Mouse (Mus musculus) ovary, postnatal 14 days (tissue): ENCODE results near the gene Ifitm3.
"Not testable (repeated sequence)": the region's sequence is repeated elsewhere in the genome, so short reads cannot be mapped to it uniquely, and the experiment has no call there.

Source experiments
- DNase-seq: peaks from one replicate; pipeline ENCODE4 v3.0.0; 2022; ENCODE audit warnings: low spot score

Gene Ifitm3

DNA sequence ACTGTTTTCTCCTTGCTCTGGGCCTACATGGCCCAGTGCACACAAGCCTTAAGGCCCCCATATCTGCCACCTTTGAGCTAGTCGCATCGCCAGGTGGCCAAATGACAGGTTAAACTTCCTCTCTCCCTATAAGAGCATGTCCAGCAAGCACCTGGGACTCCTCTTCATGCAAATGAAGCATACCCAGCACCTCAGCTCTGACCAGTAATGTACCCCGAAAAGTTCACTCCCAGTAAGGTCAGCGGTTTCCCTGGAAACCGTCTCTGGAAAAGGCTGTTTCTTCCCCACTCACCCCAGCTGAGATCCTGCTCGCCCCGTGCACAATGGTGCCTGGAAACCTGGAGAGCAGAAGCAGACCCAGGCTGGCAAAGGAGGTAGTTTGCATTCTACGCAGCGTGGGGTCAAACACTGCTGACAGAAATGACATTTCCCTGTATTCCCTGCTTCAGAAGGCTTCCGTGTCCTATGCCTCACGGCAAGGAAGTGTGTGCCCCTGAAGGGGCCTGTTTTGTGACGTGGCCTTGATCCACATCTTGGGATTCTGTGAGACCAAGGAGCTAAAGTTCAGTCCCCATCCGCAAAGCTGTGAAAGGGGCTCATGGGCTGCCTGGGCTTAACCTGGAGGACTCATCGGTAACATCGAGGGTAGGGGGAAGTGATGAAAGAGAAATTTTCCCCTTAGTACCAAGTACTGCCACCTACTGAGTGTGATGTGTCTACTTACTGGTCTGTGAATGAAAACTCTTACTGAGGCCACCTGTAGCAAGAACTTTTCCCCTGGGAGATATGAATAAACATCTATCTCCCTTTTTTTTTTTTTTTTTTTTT is 9.5 kb downstream of the Ifitm3 start:
- no peak for DNase-seq

DNA sequence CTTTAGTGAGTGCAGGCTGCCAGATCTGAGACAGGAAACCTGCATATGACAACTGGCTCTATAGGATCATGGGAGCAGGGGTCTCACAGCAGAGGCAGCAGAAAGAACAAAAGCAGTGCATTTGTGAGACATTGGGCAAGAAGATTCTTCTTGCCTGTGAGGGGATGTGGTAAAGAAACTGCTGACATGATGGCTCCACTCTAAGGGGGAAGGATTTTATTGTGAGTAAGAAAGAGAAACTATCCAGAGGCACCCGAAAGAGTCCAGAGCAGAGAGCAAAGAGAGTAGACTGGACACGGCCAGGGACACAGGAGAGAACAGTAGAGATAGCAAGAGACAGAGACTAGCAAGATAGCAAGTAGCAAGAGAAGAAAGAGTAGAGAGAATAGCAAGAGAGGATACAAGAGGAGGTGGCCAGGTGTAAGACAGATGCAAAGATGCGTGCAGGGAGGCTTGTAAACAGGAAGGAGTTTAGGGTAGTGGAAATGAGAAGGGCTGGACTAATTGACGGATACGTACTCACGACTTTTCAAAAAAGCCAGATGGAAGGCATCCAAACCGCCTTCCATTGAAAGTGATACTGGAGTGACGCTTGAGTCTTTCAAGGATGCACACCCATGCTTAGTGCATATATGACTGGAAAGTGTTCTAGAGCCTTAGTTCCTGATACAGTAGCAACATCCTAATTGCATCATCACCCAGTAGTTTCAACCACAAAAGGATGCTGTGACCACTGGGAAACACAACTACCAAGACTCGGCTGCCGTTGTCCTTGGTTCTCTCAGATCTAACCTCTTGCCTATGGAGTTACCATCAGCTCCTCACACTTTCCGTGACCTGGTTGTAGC is 11.5 kb downstream of the Ifitm3 start:
- no peak for DNase-seq

DNA sequence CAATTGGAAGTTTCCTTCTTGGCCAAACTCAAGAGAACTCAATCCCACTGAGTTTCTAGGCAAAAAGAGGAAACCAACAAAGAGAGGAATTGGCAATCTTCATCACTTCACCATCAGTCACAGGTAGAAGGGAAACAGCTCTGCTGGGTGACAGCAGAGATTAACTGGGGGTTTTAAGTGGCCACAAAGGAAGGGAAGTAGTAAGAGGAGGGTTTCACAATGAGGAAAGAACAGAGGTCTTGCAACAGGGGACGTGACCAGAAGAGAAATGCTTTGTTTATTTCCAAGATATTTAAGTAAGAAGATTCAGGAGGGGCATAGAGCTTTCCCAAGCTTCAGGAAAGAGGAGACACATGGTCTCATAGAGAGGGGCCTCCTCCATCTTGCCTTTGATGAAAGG is 12.8 kb downstream of the Ifitm3 start:
- DNase-seq = no peak

DNA sequence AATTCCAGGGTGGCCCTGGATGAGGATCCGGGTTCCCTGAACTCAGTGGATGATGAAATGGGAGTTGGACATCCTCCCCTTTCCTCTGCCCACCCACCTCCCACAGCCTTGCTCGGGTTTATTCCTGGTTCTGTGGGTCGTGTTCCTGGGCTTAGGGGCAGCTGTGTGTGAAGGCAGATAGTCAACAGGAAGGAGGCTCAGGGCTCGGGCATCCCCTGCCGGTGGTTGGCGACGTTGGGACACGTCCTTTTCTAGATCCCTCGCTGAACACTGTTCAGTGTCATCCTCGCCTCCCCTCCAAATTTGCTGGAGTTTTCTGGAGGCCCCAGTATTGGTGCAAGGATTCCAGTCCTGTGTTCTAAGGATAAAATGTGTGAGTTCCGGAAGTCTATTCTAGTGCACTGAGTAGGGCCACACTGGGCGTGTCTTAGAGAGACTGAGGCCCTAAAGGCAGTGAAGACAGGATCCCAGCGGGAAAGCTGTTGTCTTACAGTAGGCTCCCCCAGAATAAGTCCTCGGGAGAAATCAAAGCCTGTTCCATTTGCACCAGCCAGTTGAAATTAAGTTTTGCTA is 19.4 kb downstream of the Ifitm3 start:
- DNase-seq = no peak

DNA sequence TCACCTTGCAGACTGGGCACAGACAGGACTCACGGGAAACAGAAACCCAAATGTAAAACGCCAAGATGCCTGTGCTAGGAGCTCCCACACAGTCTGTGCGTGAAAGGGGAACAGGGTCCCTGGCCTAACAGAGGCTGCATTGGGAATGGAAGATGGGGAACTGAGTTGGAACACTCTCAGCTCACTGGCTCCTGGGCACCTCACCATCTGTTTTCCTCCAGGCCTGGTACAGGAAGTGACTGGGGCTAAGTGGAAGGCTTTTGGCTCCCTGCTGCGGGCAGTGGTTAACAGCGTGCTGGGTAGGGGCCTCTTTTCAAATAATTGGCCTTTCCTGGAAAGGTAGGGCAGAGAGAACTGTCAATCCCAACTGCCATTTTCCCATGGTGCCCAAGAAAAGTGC is 19.9 kb downstream of the Ifitm3 start:
- DNase-seq = no peak

DNA sequence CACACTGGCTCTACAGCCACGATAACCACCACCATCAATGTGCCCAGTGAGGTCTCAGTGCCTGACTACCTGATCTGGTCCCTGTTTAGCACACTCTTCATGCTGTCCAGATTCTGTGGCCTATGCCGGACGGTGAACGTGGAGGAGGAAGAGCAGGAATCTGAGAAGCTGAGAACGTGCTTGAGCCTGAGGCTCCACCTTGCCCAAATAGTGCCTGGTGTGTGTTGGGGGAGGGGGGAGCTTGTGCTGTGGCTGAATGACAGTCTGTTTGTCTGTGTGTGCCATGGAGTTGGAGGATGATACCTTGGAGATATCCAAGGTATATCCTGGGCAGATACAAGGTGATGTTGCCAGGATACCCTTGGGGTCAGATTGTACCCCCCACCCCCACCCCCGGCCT is 20.4 kb downstream of the Ifitm3 start:
- DNase-seq = no peak

DNA sequence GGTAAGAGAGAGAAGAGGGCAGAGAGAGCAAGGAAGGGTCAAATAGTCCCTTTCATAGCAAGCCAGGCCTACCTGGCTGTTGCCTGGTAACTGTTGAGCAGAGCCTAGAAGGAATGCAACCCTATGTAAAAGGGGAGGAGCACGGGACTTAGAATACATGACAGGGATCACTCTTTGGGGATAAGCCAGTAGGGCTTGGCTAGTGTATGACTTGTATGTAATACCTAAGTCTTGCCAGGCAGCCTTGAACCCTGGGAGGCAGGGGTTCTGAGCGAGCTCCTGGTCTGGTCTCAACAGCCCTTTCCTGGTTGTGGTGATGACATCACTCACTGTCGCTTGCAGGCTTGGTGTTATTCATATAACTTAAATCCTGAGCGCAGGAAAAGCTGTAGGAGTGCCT is 21.5 kb downstream of the Ifitm3 start:
- DNase-seq = no peak

DNA sequence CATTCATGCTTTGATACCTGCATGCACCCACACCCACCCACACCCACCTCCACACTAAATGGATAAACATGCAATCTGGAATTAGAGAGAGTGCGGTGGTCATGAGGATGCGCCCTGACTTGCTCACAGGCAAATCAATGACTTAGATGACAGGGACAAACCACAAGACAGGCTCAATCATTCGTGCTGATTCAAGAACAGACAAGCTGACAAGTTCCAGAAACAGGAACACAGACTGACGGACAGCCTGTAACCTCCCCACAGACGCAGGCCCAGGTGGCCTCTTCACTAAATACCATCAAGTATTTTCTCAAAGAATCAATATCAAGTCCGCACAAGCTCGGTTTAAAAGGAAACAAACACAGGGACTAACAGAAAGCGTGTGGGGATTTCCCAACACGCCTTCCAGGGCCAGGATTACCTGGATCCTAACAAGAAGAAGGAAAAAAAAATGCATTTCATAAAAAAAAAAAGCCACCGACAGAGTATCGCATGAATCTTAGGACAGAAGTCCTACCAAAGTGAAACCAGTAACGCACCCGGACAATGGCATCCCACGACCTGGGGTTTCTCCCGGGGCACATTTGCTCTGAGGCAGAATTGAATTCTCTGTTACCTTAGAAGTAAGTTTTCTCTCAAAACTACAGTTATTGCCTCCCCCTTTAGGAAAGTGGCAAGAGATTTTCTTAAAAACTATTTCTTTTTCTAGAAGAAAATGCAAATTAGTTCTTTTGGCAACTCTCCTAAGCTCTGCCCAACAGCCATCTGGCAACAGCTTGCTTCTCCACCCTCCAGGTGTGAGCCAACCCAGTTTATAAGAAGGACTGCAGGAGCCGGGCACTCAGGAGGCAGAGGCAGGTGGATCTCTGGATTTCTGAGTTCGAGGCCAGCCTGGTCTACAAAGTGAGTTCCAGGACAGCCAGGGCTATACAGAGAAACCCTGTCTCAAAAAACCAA is 23.1 kb downstream of the Ifitm3 start:
- no peak for DNase-seq

DNA sequence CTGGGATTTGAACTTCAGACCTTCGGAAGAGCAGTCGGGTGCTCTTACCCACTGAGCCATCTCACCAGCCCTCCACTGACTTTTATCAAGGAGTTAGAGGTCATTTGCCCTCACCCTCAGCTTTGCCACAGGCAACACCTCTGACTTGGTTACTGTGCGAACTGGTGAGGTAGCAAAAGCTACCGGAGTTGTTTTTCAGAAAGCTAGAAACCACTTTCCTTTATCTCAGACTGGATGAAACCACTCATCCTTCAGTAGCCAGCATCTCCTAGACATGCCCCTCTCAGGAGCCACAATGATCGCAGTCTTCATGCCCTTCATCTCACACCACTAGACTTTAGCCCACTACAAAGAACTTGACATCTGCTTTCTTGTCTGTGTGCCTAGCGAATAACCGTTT is 27.6 kb downstream of the Ifitm3 start:
- no peak for DNase-seq

DNA sequence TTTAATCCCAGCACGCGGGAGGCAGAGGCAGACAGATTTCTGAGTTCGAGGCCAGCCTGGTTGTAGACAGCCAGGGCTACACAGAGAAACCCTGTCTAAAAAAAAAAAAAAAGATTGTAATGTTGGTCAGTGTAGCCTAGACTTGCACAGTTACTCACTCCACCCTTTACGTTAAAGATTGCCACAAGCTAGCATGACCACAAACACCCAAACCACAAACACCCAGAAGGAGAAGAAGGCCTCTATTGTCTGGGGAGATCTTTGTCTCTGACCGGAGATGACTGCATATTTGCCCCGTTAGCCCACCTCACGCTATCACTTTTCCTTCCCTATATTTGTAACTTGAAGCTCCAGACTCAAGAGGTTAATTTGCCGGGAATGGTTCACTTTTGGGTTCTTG is 28.9 kb downstream of the Ifitm3 start:
- DNase-seq = no peak

DNA sequence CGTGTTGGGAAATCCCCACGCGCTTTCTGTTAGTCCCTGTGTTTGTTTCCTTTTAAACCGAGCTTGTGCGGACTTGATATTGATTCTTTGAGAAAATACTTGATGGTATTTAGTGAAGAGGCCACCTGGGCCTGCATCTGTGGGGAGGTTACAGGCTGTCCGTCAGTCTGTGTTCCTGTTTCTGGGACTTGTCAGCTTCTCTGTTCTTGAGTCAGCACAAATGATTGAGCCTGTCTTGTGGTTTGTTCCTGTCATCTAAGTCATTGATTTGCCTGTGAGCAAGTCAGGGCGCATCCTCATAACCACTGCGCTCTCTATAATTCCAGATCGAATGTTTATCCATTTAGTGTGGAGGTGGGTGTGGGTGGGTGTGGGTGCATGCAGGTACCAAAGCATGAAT is 33.9 kb downstream of the Ifitm3 start:
- not testable (repeated sequence) for DNase-seq

DNA sequence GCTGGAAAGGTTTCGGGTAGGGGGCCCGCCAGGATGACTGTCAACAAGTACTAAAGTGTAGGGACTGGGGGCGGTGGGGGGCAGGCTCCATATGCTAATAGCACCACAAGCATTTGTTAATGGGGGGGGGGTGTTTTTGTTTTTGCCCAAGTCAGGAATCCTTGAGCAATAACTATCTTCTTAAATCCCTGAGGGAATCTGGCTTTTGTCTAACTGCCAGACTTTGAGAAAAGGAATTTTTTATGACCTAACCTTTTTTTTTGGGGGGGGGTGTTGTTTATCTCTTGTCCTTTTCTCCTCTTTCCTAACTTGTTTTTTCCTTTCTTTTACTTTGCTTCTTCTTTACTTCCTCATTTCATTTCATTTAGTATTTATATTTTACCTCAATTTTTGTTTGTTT is 35.1 kb downstream of the Ifitm3 start:
- no peak for DNase-seq

DNA sequence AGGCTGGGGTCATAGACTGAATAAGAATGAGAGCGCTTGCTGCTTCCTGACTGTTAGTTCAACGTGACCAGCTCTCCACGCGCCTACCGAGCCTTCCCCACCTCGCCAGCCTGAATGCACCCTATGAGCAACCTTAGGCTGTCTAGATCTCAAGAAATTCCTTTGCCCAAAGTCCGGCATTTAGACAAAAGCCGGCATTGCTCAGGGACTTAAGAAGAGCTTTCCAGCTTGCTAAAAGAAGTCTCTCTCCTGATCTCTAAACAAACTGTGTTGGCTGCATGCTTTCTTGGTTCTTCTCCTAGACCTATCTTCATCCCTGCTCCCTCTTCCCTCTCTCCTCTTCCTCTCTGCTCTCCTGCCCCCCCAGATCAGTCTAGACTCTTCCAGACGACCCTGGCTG is 35.6 kb downstream of the Ifitm3 start:
- DNase-seq = no peak

DNA sequence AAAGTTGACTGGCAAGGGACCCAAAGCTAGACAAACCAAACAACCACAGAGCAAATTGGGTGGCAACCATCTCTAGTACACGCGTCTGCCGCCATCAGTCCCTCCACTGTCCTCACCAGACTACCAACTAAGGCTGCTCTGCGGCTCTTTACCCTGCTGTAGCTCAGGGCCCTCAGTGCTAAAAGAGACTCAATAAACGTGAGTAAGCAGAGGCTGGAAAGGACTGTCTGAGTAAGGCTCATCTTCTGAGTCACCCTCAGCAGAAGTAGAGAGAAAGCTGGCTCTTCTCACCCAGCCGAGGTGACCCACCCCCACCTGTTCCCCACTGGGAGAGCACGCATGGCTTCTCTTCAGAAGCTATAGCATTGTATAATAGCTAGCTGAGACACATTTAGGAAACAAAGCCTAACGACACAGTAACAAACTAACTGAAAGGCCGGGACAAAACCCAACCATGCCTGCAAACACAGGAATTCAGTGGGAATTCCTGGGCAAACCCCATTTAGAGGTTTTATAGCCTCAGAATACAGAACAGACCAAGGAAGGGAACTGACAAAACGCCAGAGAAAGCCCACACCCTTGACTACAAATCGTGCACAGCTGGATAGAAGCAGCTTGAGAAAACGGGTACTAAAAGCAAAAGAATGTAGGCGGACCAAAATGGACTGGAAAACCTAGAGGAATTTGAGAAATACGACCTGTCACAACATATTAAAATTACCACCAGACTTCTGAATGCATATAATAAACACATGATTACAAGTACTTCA is 37.0 kb downstream of the Ifitm3 start:
- DNase-seq = no peak

DNA sequence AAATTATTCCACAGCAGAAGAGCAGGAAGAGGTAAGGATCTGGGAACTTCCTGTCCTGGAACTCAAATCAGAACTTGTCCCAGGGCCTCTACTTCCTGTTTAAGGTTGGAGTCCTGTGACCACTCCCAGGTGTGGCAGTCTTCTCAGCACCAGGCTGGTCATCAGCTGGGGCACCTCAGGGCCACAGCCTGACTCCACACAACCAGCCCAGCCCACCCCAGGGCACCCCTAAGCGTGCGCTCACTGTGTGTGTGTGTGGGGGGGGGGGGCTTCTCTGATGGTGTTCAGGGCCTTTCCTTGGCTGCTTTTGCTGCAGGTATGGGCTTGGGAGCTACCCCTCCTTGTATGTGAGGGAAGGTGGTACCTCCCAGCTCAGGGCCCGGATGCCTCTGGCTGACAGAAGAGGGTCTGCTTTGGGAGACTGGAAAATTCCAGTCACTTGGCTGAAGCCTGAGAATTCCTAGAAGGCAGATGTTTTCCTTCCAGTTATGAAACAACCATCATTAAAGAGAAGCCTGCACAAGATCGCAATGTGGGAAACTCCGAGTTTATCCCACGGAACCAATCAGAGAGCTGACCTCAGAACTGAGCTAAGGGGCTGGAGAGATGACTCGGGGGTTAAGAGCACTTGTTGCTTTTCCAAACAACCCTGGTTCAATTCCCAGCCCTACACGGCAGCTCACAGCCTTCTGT is 38.9 kb downstream of the Ifitm3 start:
- no peak for DNase-seq

DNA sequence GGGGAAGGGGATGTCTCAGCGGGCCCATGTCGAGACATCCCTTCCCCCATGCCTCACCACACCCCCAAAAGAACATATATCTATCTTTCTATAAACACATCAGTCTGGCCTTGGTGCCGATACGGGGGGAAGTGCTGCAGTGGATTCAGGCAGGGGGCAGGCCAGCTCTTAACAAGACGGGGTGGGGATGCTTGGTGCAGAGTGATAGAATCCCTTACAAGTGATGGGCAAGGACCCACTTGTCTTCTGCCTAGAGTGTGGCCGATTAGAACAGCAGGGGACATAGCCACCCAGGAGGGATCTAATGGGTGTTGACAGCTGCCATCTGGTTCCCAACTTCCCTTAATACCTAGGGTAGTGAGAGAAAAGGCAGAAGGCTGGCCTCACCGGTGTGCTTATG is 39.6 kb downstream of the Ifitm3 start:
- DNase-seq = no peak

DNA sequence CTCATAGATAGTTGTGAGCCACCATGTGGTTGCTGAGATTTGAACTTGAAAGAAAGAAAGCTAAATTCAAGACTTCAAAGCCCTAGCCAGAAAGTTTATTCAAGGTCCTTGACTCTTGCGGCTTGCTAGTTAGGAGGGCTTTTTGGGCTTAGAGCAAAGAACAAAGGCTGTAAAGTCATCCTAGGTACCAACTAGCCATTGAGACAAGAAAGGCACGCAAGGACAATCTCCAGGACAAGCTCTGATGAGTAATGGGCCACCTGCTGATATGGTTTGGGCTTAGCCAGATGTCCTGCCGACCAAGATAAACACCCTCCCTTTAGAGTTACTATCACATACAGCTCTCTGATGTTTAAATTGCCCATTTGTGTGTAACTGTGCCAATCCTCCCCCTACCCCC is 41.9 kb downstream of the Ifitm3 start:
- DNase-seq = not testable (repeated sequence)

DNA sequence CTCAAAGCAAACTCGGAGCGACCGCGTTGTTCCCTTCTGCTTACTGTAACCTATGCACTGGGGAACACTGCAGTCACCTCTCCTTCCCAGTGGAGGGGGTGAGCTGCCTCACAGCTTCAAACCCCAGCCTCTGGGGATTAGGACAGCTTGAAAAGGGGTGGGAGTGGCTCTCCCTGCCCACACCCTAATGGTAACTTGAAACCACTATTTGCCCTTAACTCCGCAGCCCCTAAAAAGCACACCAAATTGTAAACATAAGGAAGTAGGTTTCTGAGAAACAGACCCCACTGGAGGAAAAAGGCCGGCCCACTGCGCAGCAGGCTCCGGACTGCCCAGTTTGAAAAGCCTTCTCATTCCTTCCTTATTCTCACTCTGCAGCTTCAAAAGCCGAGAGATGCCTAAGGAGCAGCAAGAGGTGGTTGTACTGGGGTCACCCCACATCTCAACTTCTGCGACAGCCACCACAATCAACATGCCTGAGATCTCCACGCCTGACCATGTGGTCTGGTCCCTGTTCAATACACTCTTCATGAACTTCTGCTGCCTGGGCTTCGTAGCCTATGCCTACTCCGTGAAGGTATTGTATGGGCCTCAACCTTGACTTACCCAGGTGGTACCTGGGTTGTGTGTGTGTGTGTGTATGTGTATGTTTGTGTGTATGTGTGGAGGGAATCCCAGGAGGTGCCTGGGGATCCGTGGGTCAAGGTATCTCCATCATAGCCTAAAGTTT is 42.5 kb downstream of the Ifitm3 start:
- no peak for DNase-seq

DNA sequence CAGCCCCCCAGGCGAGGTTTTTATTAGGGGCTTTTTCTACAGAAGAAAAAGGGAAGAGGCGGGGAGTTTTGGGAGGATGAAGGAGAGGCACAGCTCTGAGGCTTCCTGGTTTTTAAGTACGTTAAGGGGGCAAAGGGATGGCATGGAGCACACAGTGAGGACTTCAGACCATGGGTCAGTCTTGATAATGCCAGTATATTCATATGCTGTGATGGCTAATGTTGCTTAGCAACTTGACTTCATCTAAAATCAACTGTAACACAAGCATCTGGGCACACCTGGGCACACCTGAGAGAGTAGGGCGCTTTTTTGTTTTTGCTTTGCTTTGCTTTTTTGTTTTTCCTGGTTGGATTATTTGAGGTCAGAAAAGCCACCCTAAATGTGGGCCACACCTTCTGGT is 43.6 kb downstream of the Ifitm3 start, which contains the start of gene Ifitm1:
TSS of gene Ifitm1 (plus strand) at position 301 of the 400 bp plus-strand sequence.
- no peak for DNase-seq

DNA sequence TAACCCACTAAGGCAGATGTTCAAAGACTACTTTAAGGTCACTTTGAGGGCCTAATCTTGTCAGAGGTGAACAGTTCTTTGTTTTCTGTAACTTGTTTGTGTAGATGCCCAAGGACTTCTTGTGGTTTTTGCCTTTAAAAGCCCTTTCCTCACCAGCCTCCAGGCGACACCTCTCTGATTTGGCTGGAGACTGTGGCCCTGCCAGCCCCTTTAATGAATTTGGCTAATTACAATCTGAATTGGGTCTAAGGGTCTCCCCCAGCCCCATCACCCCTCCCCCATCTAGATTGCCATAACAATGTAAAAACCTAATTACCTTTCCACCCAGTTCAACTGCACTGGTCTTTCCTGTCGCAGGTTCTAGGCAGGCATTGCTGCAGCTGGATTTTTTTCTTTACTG is 47.8 kb downstream of the Ifitm3 start:
- no peak for DNase-seq
